Mouse (Mus musculus): ENCODE measurements around the gene Aadacl2.
A peak's percentile ranks its signal among the peaks of the same experiment; 100 is the strongest.

Aadacl2 gene

DNA sequence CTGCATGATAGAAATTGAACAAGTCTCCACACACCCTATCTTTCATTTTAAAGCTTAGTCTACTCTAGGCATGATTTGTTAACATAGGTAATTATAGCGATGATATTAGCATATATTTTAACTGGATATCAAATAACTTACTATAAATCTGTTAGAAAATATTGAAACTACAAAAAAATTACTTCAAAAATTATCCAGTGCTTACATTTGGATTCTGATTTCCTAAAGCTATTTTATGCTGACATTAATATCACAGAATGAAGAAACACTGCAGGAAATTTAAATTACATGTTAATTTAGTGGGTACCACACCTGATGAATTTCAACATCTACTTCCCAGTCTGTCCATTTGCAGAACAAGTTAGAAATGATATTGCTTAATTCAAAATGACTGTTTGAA lies at the start of gene Aadacl2:
Gene Aadacl2 (plus strand): TSS at position 301 of the 400 bp plus-strand sequence.
- DNase-seq (ENCODE audit: low spot score), result no peak

DNA sequence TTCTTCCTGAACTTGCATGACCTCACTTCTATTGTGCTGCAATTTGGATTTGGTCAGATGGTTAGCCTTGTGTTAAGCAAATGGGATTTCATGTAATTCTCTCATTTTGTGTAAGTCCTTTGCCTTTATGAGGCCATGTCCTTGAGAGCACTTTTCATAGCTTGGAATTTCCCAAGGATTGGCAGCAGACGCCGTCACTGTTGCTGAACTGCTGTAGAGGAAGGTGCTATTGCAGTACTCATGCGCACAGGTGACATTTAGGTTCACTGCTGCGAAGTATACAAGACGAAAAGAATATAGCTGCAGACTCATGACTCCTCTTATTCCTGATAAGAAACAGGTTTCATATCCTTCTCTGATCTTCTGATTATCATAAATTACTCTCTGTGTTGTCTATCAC lies 35.7 kb upstream of the Aadacl2 start:
- DNase-seq (ENCODE audit: low spot score), result no peak

DNA sequence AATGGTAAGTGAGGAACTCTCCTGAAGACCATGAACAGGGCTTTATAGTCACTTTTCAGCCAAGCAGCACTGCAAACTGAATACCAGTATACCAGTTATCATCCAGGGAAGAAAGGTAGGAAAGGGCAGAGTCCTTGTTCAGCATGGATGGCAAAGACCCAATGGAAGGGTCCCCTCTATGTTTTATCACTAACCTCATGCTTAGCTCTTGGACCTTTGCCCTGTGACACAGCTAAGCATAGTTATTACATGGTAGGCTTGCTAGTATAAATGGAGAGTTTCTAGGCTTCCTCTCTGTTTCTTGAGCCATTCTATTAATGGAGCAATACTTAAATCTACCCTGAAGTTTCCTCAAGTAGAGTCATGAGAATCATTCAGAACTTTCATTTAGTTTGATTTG lies 32.0 kb upstream of the Aadacl2 start:
- no peak for DNase-seq (ENCODE audit: low spot score)

DNA sequence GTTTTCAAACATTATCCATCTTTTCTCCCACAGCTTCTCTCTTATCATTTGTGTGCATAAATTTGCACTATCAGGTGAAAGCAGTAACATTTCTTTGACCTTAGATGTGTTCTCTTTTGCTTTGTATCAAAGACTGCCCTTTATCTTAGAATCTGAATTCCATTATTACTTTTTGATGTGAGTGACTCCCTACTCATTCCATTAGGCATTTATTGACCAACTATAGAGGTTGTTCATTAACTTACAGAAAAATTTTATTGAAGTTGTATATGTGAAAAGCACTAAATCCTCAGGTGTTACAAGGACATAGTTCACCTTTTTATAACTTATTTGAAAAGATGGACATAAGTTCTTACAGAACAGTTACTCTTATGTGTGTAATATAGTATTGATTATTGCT lies 2.9 kb upstream of the Aadacl2 start:
- DNase-seq (ENCODE audit: low spot score), result no peak

DNA sequence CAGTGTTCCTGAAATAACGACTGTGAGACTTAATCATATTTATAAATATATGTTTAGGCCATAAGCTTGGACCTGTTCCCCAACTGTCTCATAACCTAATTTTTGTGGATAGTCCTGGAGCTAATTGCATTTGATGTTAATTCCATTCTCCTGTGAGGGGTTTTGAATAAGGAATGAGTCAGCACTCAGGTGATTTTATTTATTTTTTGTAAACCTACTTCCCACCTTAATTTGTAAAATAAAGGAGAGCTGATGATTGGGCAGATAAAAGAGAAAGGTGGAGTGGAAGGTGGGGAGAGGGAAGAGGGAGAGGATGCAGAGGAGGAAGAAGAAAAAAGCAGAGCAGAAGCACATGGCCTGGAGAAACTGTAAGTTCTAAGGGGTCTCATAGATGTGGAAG lies 18.9 kb downstream of the Aadacl2 start, which contains the start of gene Aadac:
Gene Aadac (plus strand): TSS at position 301 of the 400 bp plus-strand sequence.
- no peak for DNase-seq (ENCODE audit: low spot score)

DNA sequence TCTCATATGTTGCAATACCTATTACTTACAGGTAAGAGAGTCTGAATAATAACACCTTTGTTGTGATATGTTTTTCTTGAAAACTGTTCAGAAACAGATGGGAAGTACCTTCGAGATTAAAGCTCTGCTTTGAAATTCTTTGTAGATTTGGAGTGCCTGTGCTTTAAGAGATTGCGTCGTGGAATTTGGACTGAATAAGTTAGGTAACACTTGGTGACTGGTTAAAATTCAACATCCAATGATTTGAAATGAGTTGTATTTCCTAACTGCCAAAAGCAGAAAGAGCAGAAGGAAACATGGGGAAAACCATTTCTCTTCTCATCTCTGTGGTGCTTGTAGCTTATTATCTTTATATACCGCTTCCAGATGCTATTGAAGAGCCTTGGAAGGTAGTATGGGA lies 25.0 kb downstream of the Aadacl2 start:
- DNase-seq (ENCODE audit: low spot score), result no peak

DNA sequence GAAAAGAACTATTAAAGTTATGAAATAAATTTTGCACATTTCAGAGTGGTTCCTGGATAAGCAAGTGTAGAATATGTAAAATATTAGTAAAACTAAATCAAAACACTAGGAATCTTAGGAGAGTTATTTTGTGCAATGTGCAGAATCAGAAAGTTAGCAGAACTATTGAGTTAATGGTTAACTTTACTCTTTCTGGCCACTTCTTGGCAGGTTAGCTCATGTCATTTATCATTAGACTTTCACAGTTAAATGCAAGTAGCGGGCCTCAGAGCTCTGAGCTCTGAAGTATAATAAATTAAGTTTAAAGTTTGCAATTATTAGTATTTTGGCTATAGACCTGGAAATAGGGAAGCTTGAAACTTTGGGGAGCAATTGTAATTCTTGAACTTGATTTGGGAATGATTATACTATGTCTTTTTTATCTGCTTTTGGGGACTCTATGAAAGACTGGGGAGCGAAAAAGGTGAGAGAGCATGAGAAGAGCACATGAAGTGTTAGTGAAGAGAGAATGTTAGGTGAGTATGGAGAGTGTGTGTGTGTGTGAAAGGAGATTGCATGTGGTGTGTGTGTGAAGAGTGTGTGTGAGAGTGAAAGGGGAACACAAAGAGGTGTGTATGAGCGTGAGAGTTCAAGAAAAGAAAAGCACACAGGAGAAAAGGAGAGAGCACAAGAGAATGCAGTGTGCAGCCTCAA lies 39.8 kb downstream of the Aadacl2 start:
- DNase-seq (ENCODE audit: low spot score), result no peak

DNA sequence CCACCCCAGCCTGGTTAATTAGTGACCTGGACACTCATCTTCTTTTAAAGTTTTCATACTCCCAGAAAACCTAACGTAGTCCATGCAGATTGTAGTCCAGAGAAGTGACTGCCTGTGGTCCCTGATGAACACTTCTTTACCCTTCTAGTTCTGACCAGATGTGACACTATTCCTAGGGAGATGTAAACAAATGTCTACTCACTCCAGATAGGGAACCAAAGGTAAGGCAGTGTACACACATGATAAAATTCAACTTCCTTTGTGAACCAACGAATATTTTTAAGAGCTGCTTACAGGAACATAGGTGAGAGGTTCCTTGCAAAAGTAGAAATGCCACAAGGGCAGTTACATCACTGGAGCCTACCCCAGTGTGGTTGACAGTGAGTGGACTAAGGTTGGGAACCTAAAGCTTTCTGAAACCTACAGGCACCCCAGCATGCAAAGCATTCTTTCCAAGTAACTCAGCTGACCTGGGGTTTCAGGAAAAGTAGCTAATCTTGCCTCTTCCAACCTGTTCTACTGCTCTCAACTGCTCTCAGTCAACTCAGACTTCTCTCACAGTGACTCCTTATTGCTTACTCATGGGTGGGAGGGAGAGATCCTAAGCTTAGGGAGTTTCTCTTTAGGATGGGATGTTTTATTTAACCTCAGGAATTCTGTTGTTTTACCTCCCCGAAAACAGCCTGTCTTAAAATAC lies 46.8 kb downstream of the Aadacl2 start:
- no peak for DNase-seq (ENCODE audit: low spot score)

DNA sequence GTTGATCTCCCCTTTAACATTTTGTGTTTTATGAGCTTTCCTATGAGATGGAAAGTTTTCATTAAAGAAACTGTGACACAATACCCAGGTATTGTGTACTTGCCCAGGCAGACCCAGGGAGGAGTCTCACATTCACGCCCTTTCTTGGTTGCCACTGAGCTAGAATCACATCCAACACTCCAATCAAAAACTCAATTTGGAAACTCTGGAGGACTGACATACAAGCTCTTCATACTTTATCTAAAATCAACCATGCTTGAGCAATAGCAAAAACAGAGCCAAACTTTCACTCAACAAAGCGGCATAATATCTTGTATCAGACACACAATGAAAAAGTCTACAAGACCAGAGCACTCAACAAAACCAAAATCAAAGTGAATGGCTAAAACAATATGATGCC lies 47.4 kb downstream of the Aadacl2 start:
- no peak for DNase-seq (ENCODE audit: low spot score)

DNA sequence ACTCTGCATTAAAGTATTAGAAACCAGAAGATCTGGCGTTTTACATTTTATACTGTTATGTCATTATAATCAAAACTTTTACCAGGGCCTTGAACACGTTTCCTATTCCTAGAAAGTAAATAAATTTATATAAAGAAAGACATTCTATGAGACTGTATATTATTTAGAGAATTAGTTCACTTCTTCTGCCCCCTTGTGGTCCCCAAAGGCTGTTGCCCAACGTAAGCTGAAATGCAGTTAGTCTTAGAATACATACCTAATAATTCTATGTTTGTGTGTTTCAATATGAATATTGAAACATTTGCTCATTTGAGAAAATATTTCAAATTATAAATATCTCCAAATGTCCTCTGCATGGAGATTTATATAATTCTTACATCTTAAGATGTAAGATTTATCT lies 49.9 kb downstream of the Aadacl2 start:
- peak; percentile 59 for DNase-seq (ENCODE audit: low spot score)

DNA sequence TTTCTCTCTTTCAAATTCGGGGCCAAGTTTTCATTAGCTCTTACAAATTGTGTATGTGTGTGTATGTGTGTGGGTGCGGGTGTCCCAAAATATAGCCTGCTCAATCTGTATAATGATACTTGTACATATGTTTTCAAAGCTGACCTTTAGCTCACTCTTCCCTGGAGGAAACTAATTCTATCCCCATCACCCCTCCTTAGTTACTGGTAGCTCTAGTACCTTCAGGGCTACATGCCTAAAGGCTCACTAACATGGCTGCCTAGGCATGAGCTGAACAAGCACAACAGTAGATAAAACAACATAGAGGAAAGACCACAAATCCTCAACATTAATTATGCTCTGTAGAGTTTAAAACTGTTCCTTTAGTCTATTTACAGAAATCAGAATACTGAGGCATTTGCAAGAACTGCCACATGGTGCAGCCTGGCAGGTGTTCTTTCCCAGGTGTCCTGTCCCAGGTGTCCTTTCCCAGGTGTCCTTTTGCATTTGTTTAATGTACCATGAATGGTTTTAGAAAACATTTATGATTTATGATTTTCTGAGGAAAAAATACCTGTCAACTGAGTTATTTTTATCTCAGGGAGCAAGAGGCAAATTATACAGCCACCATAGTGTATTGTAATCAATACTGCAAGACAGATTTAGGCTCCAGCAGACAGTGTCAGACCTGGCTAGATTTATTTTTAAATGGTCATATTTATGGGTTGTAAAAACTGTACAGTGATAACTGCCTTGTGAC lies 50.7 kb downstream of the Aadacl2 start:
- no peak for DNase-seq (ENCODE audit: low spot score)

DNA sequence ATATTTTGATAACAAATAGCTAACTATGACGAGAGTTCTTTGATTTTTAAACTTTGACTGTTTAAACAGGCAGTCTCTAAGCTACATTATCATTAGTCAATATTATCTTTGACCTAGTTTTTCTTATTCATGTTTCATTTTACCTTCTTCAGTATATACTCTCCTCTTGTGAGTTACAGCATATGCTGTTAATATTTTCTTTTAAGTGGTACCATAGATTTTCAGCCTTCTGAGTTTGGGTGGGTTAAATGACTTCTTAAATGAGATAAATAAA lies 51.2 kb downstream of the Aadacl2 start:
- DNase-seq (ENCODE audit: low spot score), result no peak

Measured in retina, embryonic 14.5 days (tissue).